Mouse (Mus musculus): ENCODE measurements at regions not wholly inside any gene's neighbourhood (a gene's known extent, or its start where the extent isn't known, plus 50 kb on each side); places are given as distances from the start of the nearest gene placed in this dataset.

DNA sequence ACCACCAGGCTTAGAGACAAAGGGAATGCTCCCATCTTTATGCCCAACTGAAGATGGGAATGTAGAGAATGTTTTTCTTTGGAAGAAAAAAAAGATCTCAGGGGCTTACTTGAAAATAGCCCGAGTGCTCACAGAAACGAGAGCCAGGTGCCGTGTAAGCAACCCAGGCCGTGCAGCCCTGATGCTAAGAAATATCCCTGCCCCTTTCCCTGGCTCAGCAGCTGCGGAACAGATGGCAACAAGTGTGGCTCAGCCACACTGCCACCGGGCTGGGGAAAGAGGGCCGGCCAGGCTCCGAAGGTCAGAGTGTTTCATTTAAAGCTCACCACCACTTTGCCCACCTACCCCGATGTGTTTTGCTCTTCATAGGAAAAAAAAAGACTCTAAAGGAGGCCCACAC, 205.7 kb upstream of the Kbtbd8 start:
- DNase-seq (ENCODE audit: low spot score), result peak; percentile 64

- DNase-seq (ENCODE audit: low spot score), result no peak
Observed at GRCm38 (mm10) chr6:94900862-94901261, 200.9 kb upstream of the Lrig1 start.

- no peak for DNase-seq (ENCODE audit: low spot score)
Observed at GRCm38 (mm10) chr6:94898881-94899280, 198.9 kb upstream of the Lrig1 start.

DNA sequence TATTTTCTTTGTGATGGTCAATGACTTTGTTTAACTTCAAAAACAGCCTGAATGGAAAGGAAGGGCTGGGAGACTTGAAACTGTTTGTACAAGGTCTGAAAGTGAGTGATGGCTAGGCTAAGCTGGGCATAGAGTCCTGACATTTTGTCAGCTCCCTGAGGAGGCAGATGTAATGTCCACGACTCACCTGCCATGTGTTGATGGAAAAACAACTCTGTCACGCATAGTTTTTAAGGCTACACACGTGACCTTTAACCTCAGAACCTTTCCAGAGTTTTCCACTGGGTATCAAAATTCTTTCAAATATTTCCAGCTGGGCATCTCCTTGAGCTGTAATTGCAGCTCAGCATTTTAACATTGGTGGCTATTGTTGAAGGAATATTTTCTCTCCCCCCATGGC, 190.2 kb upstream of the Lrig1 start:
- DNase-seq (ENCODE audit: low spot score), result peak; percentile 63

GRCm38 (mm10) chr6:94889271-94889670, 189.3 kb upstream of the Lrig1 start:
- no peak for DNase-seq (ENCODE audit: low spot score)

GRCm38 (mm10) chr6:94881139-94881538, 181.2 kb upstream of the Lrig1 start:
- DNase-seq (ENCODE audit: low spot score), result no peak

DNA sequence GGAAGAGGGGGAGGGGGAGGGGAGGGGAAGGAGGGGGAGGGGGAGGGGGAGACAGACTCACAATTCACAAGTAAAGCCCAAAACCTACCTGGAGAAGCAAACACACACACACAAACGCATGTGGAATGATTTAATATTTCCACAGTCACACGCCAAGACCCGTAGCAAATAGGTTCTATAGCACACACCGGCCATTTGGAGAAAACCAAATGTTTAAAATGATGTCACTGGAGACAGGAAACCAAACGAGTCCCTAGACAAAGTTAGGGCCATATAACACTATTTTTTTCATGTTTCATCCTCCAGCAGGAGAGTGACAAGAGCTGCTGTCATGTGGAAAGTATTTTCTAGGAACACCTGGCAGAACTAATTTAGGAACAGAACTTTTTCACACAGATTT, 175.9 kb upstream of the Lrig1 start:
- no peak for DNase-seq (ENCODE audit: low spot score)

DNA sequence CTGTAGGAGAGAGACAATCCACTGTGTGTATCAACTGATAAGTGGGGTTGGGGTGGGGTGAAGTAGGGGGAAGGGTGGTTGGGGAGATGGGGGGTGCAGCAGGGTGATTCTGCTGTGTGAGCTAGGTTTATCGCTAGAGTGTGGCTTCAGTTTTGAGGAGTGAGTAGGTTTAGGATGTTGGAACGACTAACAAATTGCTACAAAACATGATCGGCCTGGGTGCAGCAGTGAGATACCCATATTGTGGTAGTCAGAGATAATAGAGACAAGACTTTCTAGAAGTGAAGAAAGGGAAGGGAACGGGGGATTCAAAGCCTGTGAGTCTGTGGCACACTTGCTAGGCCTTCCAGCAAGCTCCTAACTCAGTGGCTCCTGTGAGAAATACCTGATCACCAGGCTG, 175.1 kb upstream of the Lrig1 start:
- no peak for DNase-seq (ENCODE audit: low spot score)

DNA sequence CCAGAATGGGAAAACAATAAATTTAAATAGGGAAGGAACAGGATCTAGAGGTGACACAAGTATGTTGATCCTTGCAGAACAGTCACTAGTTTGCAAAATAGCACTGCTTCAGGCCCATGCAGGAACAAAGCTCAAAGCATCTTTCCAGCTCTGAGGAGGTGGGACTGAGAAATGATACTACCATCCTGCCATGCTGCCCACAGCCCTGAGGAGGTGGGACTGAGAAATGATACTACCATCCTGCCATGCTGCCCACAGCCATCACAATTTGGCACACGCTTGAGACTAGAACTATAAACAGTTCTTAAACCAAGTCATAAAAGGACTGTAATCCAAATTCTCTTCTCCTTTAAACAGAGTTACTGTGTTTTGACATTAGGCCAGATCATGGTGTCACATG, 174.5 kb upstream of the Lrig1 start:
- no peak for DNase-seq (ENCODE audit: low spot score)

GRCm38 (mm10) chr6:94867952-94868351, 168.0 kb upstream of the Lrig1 start:
- DNase-seq (ENCODE audit: low spot score), result no peak

- no peak for DNase-seq (ENCODE audit: low spot score)
Observed at GRCm38 (mm10) chr6:94865498-94865897, 165.5 kb upstream of the Lrig1 start.

DNA sequence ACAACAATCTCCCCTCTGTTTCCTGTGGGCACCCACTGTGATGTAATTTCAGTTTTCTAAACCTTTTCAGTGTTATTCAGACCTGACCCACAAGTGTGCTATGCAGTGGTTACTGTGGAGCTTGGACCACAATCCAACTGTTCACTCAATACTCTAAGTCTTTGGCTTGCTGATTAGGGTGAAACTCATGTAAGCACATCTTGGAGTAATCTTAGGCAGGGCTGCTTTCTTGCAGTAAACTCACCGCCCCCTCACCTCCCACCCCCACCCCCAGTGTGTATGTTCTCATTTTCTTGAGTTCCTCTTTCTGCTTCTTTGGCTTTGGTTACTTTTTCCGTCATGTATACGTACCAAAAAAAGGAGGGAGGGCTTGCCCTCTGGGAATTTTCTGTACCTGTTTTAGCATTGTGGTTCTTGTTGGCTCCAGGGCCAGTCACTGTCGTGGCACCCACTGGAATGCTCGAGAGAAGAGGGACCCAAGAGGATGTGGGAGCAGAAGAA, 158.2 kb upstream of the Lrig1 start:
- DNase-seq (ENCODE audit: low spot score), result no peak

DNA sequence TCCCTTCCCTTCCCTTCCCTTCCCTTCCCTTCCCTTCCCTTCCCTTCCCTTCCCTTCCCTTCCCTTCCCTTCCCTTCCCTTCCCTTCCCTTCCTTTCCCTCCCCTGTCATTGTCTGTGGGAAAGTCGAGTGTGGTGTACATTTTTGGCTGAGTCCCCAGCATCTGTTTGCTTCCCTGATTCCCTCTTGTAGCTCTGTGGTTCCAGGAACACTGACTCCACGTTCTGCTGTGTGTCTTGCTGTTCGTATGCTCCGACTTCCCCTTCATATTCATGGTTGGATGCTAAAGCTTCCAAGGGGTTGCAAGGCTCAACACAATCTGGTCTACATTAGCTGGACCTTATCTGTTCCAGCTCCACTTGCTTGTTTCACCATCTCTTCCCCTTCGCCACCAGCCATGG, 150.2 kb upstream of the Lrig1 start:
- no peak for DNase-seq (ENCODE audit: low spot score)

GRCm38 (mm10) chr6:94849533-94849932, 149.6 kb upstream of the Lrig1 start:
- no peak for DNase-seq (ENCODE audit: low spot score)

DNA sequence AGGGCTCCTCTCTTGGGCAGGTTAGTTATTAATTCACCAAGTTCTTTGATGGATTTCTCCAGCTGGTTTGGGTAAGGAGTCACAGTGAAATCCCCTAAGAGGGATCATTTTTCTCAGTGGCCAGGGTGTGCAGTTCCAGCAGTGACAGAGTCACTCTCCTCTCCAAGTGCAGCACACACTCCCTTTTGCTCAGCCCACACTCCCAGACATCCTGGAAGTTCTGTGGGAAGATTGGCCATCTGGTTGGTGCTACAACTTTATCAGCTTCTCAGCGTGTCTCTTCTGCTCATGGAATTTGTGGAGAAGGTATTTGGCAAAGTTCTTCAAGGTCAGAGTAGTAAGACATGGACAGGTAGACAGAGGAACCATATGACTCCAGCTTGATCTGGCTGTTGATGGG, 148.5 kb upstream of the Lrig1 start:
- no peak for DNase-seq (ENCODE audit: low spot score)

DNA sequence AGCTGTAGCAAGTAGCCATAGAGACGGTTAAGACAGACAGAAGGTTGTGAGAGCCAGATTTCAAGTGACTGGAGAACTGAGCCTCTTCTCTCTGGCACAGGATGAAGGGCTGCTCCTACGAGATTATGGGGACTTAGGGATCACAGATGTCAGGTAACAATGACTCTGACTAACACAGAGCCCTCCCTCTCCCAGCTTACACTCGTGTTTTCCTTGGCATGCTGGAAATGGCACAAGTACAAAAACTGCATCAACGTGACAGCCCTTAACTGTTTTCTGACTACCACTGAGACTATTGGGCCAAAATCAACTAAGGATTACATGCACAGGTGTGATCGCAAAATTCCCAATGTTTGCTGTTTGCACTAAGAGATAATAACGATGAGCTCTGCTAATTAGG, 145.9 kb upstream of the Lrig1 start:
- DNase-seq (ENCODE audit: low spot score), result no peak

DNA sequence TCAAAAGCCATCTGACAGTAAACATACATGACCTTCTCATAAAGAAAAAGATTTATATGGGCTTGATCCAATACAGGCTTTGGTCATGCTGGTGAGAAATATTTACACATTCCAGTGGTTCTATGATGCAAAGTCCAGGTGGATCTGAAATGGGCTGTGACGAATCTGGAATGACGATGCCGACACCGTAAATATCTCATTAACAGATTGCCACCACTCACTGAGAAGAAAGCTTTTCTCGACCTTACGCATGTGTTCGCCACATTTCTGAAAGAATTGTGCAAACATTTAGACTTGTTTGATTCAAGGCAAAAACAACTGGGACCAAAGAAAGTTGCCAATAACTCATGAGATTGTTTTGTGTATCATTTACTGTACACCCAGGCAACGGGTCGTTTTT, 142.9 kb upstream of the Lrig1 start:
- peak; percentile 31 for DNase-seq (ENCODE audit: low spot score)

DNA sequence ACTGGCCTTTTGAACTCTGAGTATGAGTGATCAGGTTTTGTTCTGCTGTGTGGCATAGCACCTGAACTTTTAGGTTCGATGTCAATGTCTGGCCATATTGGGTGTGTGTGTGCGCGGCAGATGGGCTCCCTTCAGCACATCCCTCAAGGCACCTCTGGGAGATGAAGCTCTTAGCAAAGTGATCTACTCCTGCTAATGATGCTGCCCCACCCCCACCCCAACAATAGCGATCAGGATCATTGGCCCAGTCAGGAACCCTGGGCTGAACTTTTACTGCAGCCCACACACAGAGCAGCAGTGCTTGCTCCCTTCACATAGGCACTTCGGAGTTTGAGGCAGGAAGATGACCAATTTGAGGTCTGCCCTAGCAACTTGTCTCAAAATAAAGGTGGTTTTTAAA, 141.9 kb upstream of the Lrig1 start:
- no peak for DNase-seq (ENCODE audit: low spot score)

DNA sequence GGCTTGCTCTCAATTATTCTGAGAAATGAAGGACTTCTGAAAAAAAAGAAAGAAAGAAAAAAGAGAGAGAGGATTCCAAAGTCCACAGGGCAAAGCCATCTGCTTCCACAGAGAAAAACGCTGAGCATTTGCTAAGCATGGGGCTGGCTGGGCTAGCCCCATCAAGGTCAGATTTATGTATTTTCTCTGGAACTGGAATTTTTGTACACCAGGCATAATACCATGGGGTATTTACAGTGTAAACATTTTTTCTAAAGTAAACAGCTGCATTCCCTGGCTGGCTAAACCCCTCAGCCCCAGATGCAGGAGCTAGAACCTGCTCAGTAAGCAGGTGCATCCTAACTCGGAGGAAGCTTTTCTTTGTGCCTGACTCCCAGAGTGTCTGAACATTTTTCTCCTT, 135.8 kb upstream of the Lrig1 start:
- DNase-seq (ENCODE audit: low spot score), result no peak

GRCm38 (mm10) chr6:94834551-94834950, 134.6 kb upstream of the Lrig1 start:
- peak; percentile 59 for DNase-seq (ENCODE audit: low spot score)

DNA sequence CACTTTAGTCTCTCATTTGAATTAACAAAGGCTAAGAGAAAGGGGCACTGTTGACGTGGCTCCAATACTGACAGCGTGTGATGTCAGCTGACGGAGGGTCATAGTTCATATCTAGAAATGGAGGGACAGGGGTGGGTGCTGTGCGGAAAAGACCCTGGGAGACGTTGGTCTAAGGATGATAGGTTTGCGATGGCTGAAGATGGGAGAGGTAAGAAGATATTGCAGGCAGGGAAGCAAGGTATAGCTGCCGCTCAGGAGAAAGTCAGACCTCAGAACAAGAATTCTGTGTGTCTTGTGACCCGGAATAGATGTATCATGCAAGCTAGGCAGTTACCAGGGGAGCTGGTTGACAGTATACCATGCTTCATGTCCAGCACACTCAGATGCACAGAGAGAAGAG, 130.8 kb upstream of the Lrig1 start:
- no peak for DNase-seq (ENCODE audit: low spot score)

DNA sequence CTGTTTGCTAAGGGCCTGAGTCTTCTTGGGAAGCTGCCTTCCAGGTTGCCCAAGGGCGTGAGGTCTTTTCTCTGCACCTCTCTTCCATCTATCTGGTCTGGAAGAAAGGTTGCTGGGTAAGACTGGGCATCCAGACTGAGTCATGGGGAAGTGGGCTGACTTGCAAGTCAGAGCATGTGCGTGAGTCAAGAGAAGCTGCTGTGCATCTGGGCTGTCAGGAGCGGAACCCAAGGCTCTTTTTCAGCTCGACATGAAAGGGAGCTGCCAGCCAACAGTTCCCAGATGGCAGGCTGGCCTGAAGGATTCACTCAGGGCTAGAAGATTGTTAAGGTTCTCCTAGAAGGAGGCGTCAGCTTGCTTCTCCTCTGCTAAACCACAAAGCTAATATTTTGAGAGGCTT, 129.3 kb upstream of the Lrig1 start:
- DNase-seq (ENCODE audit: low spot score), result no peak

DNA sequence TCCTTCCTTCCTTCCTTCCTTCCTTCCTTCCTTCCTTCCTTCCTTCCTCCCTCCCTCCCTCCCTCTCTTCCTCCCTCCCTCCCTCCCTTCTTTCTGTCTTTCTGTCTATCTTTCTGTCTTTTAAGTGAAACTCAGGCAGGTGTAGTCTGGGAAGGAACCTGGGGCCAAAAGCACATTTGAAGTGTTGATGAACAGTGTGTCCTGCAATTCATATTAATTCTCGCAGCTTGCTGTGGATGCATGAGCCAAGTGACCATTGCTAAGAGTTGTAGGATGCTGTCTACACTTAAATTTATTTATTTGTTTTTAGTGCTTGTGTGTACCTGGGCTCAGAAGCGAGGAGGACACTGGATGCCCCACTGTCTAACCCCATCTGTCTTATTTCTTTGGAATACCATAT, 126.7 kb upstream of the Lrig1 start:
- no peak for DNase-seq (ENCODE audit: low spot score)

DNA sequence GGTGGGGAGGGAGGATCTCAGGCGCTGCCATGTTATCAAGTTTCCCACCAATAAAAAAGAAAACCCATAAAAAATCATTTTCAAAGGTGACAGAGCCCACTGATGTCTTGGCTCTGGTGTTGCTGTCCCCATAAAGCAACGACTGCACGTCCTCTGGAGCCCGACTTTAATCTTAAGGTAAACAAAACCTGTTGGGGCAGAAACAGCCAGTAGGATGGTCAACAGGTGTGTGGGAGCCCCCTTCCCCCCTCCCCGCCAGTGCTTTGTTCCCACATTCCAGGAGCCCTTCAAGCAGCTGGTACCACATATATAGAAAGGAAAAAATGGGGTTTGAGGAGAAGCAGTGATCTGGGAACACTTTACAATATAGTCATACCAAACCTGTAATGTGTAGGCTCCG, 118.3 kb upstream of the Lrig1 start:
- no peak for DNase-seq (ENCODE audit: low spot score)

- no peak for DNase-seq (ENCODE audit: low spot score)
Observed at GRCm38 (mm10) chr6:94816161-94816560, 116.2 kb upstream of the Lrig1 start.

Data from embryo, embryonic 10.5 days (tissue).